Comparison of ENCODE assay signal across 27 mouse cellular contexts in genomic region chr5:12926289-12926688, GRCm38 (mm10).
DNase-seq lines count a peak whose midpoint lies in the region; ATAC-seq and TF ChIP-seq lines count a peak whose summit lies in the region.
"Had no signal": no experiment of that assay in that cellular context is flagged by ENCODE, and none has a peak within 500 bp of the region (broad histone marks: within the 10 kb centered on the region; RNA-seq: fewer than 3 reads in every experiment).

No protein-coding gene starts in this region.

- H3K4me2 ChIP-seq in liver, embryonic 12.5 days = no peak overlapping the region
- H3K4me2 ChIP-seq in liver, embryonic 15.5 days = no peak overlapping the region
- H3K4me2 ChIP-seq in forebrain, embryonic 12.5 days = no peak overlapping the region
- H3K4me2 ChIP-seq: embryonic facial prominence, embryonic 13.5 days; forebrain, embryonic 13.5 days; heart, embryonic 12.5 days; heart, embryonic 15.5 days; hindbrain, embryonic 13.5 days had no signal

- no peaks in the 10 kb centered on the region for H3K9me3 ChIP-seq in MEL (replicated peaks; ENCODE audit: insufficient read depth, low read length)
- H3K9me3 ChIP-seq in liver, embryonic 12.5 days (replicated peaks) = no peaks in the 10 kb centered on the region
- H3K9me3 ChIP-seq in liver, embryonic 15.5 days (replicated peaks) = no peaks in the 10 kb centered on the region
- no peaks in the 10 kb centered on the region for H3K9me3 ChIP-seq in forebrain, embryonic 12.5 days
- H3K9me3 ChIP-seq: embryonic facial prominence, embryonic 10.5 days; embryonic facial prominence, embryonic 13.5 days; forebrain, embryonic 13.5 days; heart, embryonic 12.5 days; heart, embryonic 15.5 days; hindbrain, embryonic 10.5 days; hindbrain, embryonic 13.5 days had no signal

- peak overlapping the region; percentile 59 for H3K9ac ChIP-seq in MEL (ENCODE audit: control insufficient read depth, low read depth, low read length, poor library complexity, severe bottlenecking)
- H3K9ac ChIP-seq in liver, embryonic 12.5 days = no peak overlapping the region
- H3K9ac ChIP-seq in liver, embryonic 15.5 days = no peak overlapping the region
- H3K9ac ChIP-seq in forebrain, embryonic 12.5 days = no peak overlapping the region
- H3K9ac ChIP-seq: embryonic facial prominence, embryonic 13.5 days; forebrain, embryonic 13.5 days; forebrain, postnatal 0 days; heart, embryonic 12.5 days; heart, embryonic 15.5 days; hindbrain, embryonic 13.5 days had no signal

- H3K27me3 ChIP-seq in MEL (ENCODE audit: control insufficient read depth in 1 of 2, insufficient read depth in 2 of 2, low read length in 2 of 2) = no peaks in the 10 kb centered on the region
- no peaks in the 10 kb centered on the region for H3K27me3 ChIP-seq in liver, embryonic 12.5 days (replicated peaks)
- no peaks in the 10 kb centered on the region for H3K27me3 ChIP-seq in liver, embryonic 15.5 days
- H3K27me3 ChIP-seq in forebrain, embryonic 12.5 days = no peaks in the 10 kb centered on the region
- H3K27me3 ChIP-seq: embryonic facial prominence, embryonic 13.5 days; forebrain, embryonic 13.5 days; heart, embryonic 12.5 days; heart, embryonic 15.5 days; hindbrain, embryonic 13.5 days; Patski had no signal

- H3K4me3 ChIP-seq in MEL (ENCODE audit: control insufficient read depth in 1 of 2, insufficient read depth in 1 of 2, low read depth in 2 of 2, low read length in 2 of 2) = peak overlapping the region; percentile 58 to 75
- H3K4me3 ChIP-seq in liver, embryonic 12.5 days = no peak overlapping the region
- H3K4me3 ChIP-seq in liver, embryonic 15.5 days (replicated peaks) = no peak overlapping the region
- no peak overlapping the region for H3K4me3 ChIP-seq in forebrain, embryonic 12.5 days (replicated peaks)
- H3K4me3 ChIP-seq: embryonic facial prominence, embryonic 10.5 days; embryonic facial prominence, embryonic 13.5 days; erythroblast, embryonic 14.5 days; forebrain, embryonic 13.5 days; heart, embryonic 12.5 days; heart, embryonic 15.5 days; hindbrain, embryonic 10.5 days; hindbrain, embryonic 13.5 days had no signal

- peaks cover 0 to 34% of the 10 kb centered on the region in 2 experiments; a peak in 2 of 4 replicates for H3K36me3 ChIP-seq in MEL (ENCODE audit: control insufficient read depth in 1 of 2, insufficient read depth in 2 of 2, low read length in 2 of 2)
- no peaks in the 10 kb centered on the region for H3K36me3 ChIP-seq in liver, embryonic 12.5 days
- no peaks in the 10 kb centered on the region for H3K36me3 ChIP-seq in liver, embryonic 15.5 days (replicated peaks)
- H3K36me3 ChIP-seq in forebrain, embryonic 12.5 days (replicated peaks) = no peaks in the 10 kb centered on the region
- H3K36me3 ChIP-seq: embryonic facial prominence, embryonic 10.5 days; embryonic facial prominence, embryonic 13.5 days; heart, embryonic 12.5 days; heart, embryonic 15.5 days; hindbrain, embryonic 10.5 days; hindbrain, embryonic 13.5 days had no signal

- peaks cover 23 to 48% of the 10 kb centered on the region in 2 experiments for H3K4me1 ChIP-seq in MEL (ENCODE audit: control insufficient read depth in 1 of 2, insufficient read depth in 2 of 2, low read length in 2 of 2)
- no peaks in the 10 kb centered on the region for H3K4me1 ChIP-seq in liver, embryonic 12.5 days
- no peaks in the 10 kb centered on the region for H3K4me1 ChIP-seq in liver, embryonic 15.5 days (replicated peaks)
- H3K4me1 ChIP-seq in forebrain, embryonic 12.5 days = no peaks in the 10 kb centered on the region
- H3K4me1 ChIP-seq: embryonic facial prominence, embryonic 10.5 days; embryonic facial prominence, embryonic 13.5 days; forebrain, embryonic 13.5 days; heart, embryonic 12.5 days; heart, embryonic 15.5 days; hindbrain, embryonic 10.5 days; hindbrain, embryonic 13.5 days had no signal

- peak in 1 of 2 experiments; percentile 47; a peak in 2 of 4 replicates for TF ChIP-seq POLR2A in MEL (IDR thresholded peaks at IDR 0.05; ENCODE audit: control insufficient read depth in 1 of 2, insufficient read depth in 1 of 2, low read depth in 1 of 2, low read length in 2 of 2, poor library complexity in 1 of 2)

- peak; percentile 83 for DNase-seq in MEL (ENCODE audit: low read depth, low spot score)
- no peak for DNase-seq in urinary bladder, postnatal 4 days (ENCODE audit: low spot score in 2 of 2)
- no peak for DNase-seq in adrenal gland, adult 2 months
- DNase-seq: adrenal gland, postnatal 14 days; cerebellum, adult 11 months; cerebellum, adult 2 months; cerebellum, adult 9-11 months; cerebellum, postnatal 25 days; forebrain, postnatal 0 days; gastrocnemius, postnatal 25 days; heart, adult 18-20 months; heart, postnatal 10 days; heart, postnatal 36 days had no signal

- H3K27ac ChIP-seq in MEL (ENCODE audit: control insufficient read depth, low read depth, low read length) = peak overlapping the region; percentile 96
- H3K27ac ChIP-seq in liver, embryonic 12.5 days = 0 out of 2 replicates have a peak overlapping the region, but pooled peaks have one; percentile 30
- H3K27ac ChIP-seq in liver, embryonic 15.5 days (replicated peaks) = no peak overlapping the region
- no peak overlapping the region for H3K27ac ChIP-seq in forebrain, embryonic 12.5 days
- H3K27ac ChIP-seq: embryonic facial prominence, embryonic 10.5 days; embryonic facial prominence, embryonic 13.5 days; forebrain, embryonic 13.5 days; heart, embryonic 15.5 days; hindbrain, embryonic 10.5 days; hindbrain, embryonic 13.5 days had no signal

- TF ChIP-seq RAD21 in MEL (IDR thresholded peaks at IDR 0.05; ENCODE audit: low read depth, low read length) = no peak

- 49% methylated on average over 8 of the region's 8 CpGs for WGBS in liver, embryonic 12.5 days (ENCODE audit: insufficient replicate concordance)
- WGBS in liver, embryonic 15.5 days (ENCODE audit: insufficient replicate concordance) = 44% methylated on average over 8 of the region's 8 CpGs
- 81% methylated on average over 8 of the region's 8 CpGs for WGBS in forebrain, embryonic 12.5 days

- no peaks in the 10 kb centered on the region for H3K79me2 ChIP-seq in MEL (ENCODE audit: control insufficient read depth, insufficient read depth, low read length, poor library complexity)

- peak; percentile 75 for ATAC-seq in liver, embryonic 12.5 days
- ATAC-seq in liver, embryonic 15.5 days (ENCODE audit: insufficient read depth) = peak; percentile 55; the same call in 1 of the 2 replicates
- ATAC-seq in forebrain, embryonic 12.5 days (ENCODE audit: low FRiP score) = no peak
- ATAC-seq: CD4-positive, CD25-positive, alpha-beta regulatory T cell, adult 4 months; forebrain, embryonic 13.5 days; forebrain, postnatal 0 days; hindbrain, embryonic 16.5 days; Patski had no signal

- TF ChIP-seq CTCF in MEL (IDR thresholded peaks at IDR 0.05 in 2 of 3, conservative IDR thresholded peaks at IDR 0.05 in 1 of 3; ENCODE audit: control insufficient read depth in 1 of 3, insufficient read depth in 1 of 3, low read depth in 2 of 3, low read length in 3 of 3, poor library complexity in 1 of 3, severe bottlenecking in 1 of 3) = no peak

- peak; percentile 90 to 95 for TF ChIP-seq EP300 in MEL (IDR thresholded peaks at IDR 0.05; ENCODE audit: low read depth in 1 of 2, low read length in 2 of 2)

TF ChIP-seq in MEL, 35 proteins besides CTCF, POLR2A, EP300 and RAD21:
- TF ChIP-seq ZMIZ1 (IDR thresholded peaks at IDR 0.05; ENCODE audit: low read depth, low read length) (no peak), MYB (IDR thresholded peaks at IDR 0.05; ENCODE audit: low read depth, low read length) (peak; percentile 99), POLR2AphosphoS2 (IDR thresholded peaks at IDR 0.05; ENCODE audit: low read length) (no peak), NRF1 (IDR thresholded peaks at IDR 0.05; ENCODE audit: insufficient read depth, low read depth, low read length, poor library complexity, severe bottlenecking) (no peak), SIN3A (IDR thresholded peaks at IDR 0.05; ENCODE audit: low read length) (peak; percentile 55; the same call in 1 of the 2 replicates), MYC (IDR thresholded peaks at IDR 0.05; ENCODE audit: low read depth, low read length) (no peak; the same call in 1 of the 2 replicates), UBTF (IDR thresholded peaks at IDR 0.05; ENCODE audit: borderline replicate concordance, insufficient read depth, low read depth, low read length) (no peak), E2F4 (IDR thresholded peaks at IDR 0.05; ENCODE audit: borderline replicate concordance, low read depth, low read length) (peak; percentile 46; the same call in 1 of the 2 replicates), TAL1 (IDR thresholded peaks at IDR 0.05; ENCODE audit: low read length) (peak; percentile 62), MAFK (IDR thresholded peaks at IDR 0.05; ENCODE audit: borderline replicate concordance, low read depth, low read length) (no peak), CHD1 (IDR thresholded peaks at IDR 0.05; ENCODE audit: low read depth, low read length) (no peak), ZC3H11A (IDR thresholded peaks at IDR 0.05; ENCODE audit: low read depth, low read length) (no peak), RCOR1 (IDR thresholded peaks at IDR 0.05; ENCODE audit: low read depth, low read length) (peak; percentile 30; the same call in 1 of the 2 replicates), MXI1 (IDR thresholded peaks at IDR 0.05; ENCODE audit: low read depth, low read length) (no peak), TCF12 (IDR thresholded peaks at IDR 0.05; ENCODE audit: low read depth, low read length) (peak; percentile 87), MEF2A (IDR thresholded peaks at IDR 0.05; ENCODE audit: extremely low read depth, insufficient replicate concordance, low read depth, low read length, poor library complexity, severe bottlenecking) (no peak), MAX (IDR thresholded peaks at IDR 0.05; ENCODE audit: low read length) (peak; percentile 43; the same call in 1 of the 2 replicates), HCFC1 (IDR thresholded peaks at IDR 0.05; ENCODE audit: low read depth, low read length) (0 out of 2 replicates have a peak, but pooled peaks have one; percentile 26), NELFE (IDR thresholded peaks at IDR 0.05; ENCODE audit: low read depth, low read length) (no peak), BHLHE40 (IDR thresholded peaks at IDR 0.05; ENCODE audit: borderline replicate concordance, low read depth, low read length) (no peak), ZNF384 (IDR thresholded peaks at IDR 0.05; ENCODE audit: low read depth, low read length) (no peak), KAT2A (conservative IDR thresholded peaks at IDR 0.05; ENCODE audit: low read depth, low read length) (no peak), GATA1 (IDR thresholded peaks at IDR 0.05; ENCODE audit: low read depth, low read length) (peak; percentile 71; the same call in 1 of the 2 replicates), ETS1 (IDR thresholded peaks at IDR 0.05; ENCODE audit: low read depth, low read length) (peak; percentile 48; the same call in 1 of the 2 replicates), POLR2AphosphoS5 (IDR thresholded peaks at IDR 0.05; ENCODE audit: borderline replicate concordance, low read depth, low read length) (no peak), TBP (IDR thresholded peaks at IDR 0.05; ENCODE audit: low read depth, low read length) (peak; percentile 56; the same call in 1 of the 2 replicates)

Comparison
In these comparisons a context has a peak if more than half of its experiments do, and no peak if none do; other contexts are left out.
1. H3K27ac ChIP-seq: peak in MEL (single experiment) and liver, embryonic 12.5 days (single experiment); none in liver, embryonic 15.5 days (single experiment) and forebrain, embryonic 12.5 days (single experiment).
2. H3K4me3 ChIP-seq: peak in MEL (2 of 2); none in liver, embryonic 12.5 days (single experiment), liver, embryonic 15.5 days (single experiment) and forebrain, embryonic 12.5 days (single experiment).